8 mouse cellular contexts compared by ENCODE assay signal in genomic region chr19:47674419-47674818, GRCm38 (mm10). TPM values are rescaled to one million over a fixed set of nuclear protein-coding genes. Genes with fewer than 3 reads are reported as not detected.
DNase-seq lines count a peak whose midpoint lies in the region; ATAC-seq lines count a peak whose summit lies in the region.

No protein-coding gene starts in this region.

- no peak overlapping the region for H3K27ac ChIP-seq in hindbrain, embryonic 11.5 days (ENCODE audit: low read depth, low read length)
- H3K27ac ChIP-seq in hindbrain, embryonic 14.5 days, result no peak overlapping the region

- no peaks in the 10 kb centered on the region for H3K9me3 ChIP-seq in hindbrain, embryonic 11.5 days (ENCODE audit: control insufficient read depth, low read length)
- H3K9me3 ChIP-seq in hindbrain, embryonic 14.5 days (ENCODE audit: control insufficient read depth, low read length), result no peaks in the 10 kb centered on the region

- H3K9ac ChIP-seq in hindbrain, embryonic 11.5 days (ENCODE audit: low read depth, low read length), result no peak overlapping the region
- H3K9ac ChIP-seq in hindbrain, embryonic 14.5 days, result no peak overlapping the region

- 39% methylated on average over 8 of the region's 8 CpGs for WGBS in hindbrain, embryonic 11.5 days
- WGBS in hindbrain, embryonic 14.5 days, result 39% methylated on average over 8 of the region's 8 CpGs

- no peaks in the 10 kb centered on the region for H3K27me3 ChIP-seq in hindbrain, embryonic 11.5 days (ENCODE audit: control insufficient read depth, insufficient read depth, low read length)
- H3K27me3 ChIP-seq in hindbrain, embryonic 14.5 days (ENCODE audit: control insufficient read depth, insufficient read depth, low read length), result no peaks in the 10 kb centered on the region

- no peak for ATAC-seq in hindbrain, embryonic 11.5 days (ENCODE audit: low FRiP score)
- ATAC-seq in hindbrain, embryonic 14.5 days (ENCODE audit: low FRiP score), result no peak
- no peak for ATAC-seq in inflammation-experienced regulatory T-cells, adult 6 months

- no peak overlapping the region for H3K4me3 ChIP-seq in hindbrain, embryonic 11.5 days (ENCODE audit: low read depth, low read length)
- H3K4me3 ChIP-seq in hindbrain, embryonic 14.5 days (replicated peaks; ENCODE audit: low read length), result no peak overlapping the region

- no peaks in the 10 kb centered on the region for H3K36me3 ChIP-seq in hindbrain, embryonic 11.5 days (ENCODE audit: control insufficient read depth, insufficient read depth, low read length)
- H3K36me3 ChIP-seq in hindbrain, embryonic 14.5 days (replicated peaks; ENCODE audit: control insufficient read depth, insufficient read depth), result no peaks in the 10 kb centered on the region

- H3K4me1 ChIP-seq in hindbrain, embryonic 11.5 days (replicated peaks; ENCODE audit: control insufficient read depth, insufficient read depth, low read length), result no peaks in the 10 kb centered on the region
- H3K4me1 ChIP-seq in hindbrain, embryonic 14.5 days (replicated peaks; ENCODE audit: control insufficient read depth, insufficient read depth, low read length), result no peaks in the 10 kb centered on the region

- peak; percentile 70 for DNase-seq in hindbrain, embryonic 11.5 days (ENCODE audit: low spot score)
- DNase-seq in hindbrain, embryonic 14.5 days (ENCODE audit: low spot score), result no peak
- peak; percentile 21 for DNase-seq in CD4-positive helper T cell, adult 2 months (ENCODE audit: low read depth, low spot score)
- peak; percentile 34 for DNase-seq in WW6 (ENCODE audit: low read depth, low spot score)
- peak; percentile 38 for DNase-seq in forelimb bud, embryonic 11.5 days (ENCODE audit: low read depth, low spot score)
- peak; percentile 80 for DNase-seq in lung, postnatal 36 days
- peak; percentile 80 for DNase-seq in thymus, postnatal 4 days

- H3K4me2 ChIP-seq in hindbrain, embryonic 11.5 days (replicated peaks; ENCODE audit: low read depth, low read length), result no peak overlapping the region
- H3K4me2 ChIP-seq in hindbrain, embryonic 14.5 days (replicated peaks), result no peak overlapping the region

RNA-seq across cellular contexts. Expression of gene Col17a1, which starts 17.5 kb away (rescaled TPM):
- 0.36 and 0.38 TPM in 2 replicates for polyA plus RNA-seq in hindbrain, embryonic 11.5 days (2014; fragmentation: Nextera tagmentation; extraction: Ambion mirVana)
- polyA plus RNA-seq in hindbrain, embryonic 14.5 days (2014; fragmentation: Nextera tagmentation; extraction: Ambion mirVana), result 0.17 and 0.29 TPM in 2 replicates
- polyA plus RNA-seq in inflammation-experienced regulatory T-cells, adult 6 months (2017; shearing (Covaris generic)), result not detected

RNA-seq across cellular contexts. Expression of gene Sfr1, which starts 57.1 kb away (rescaled TPM):
- 295 and 320 TPM in 2 replicates for polyA plus RNA-seq in hindbrain, embryonic 11.5 days (2014; fragmentation: Nextera tagmentation; extraction: Ambion mirVana)
- polyA plus RNA-seq in hindbrain, embryonic 14.5 days (2014; fragmentation: Nextera tagmentation; extraction: Ambion mirVana), result 167 and 168 TPM in 2 replicates
- polyA plus RNA-seq in inflammation-experienced regulatory T-cells, adult 6 months (2017; shearing (Covaris generic)), result 100 to 1,000 TPM; 140 to 178 (median 146) TPM
